Mouse (Mus musculus): ENCODE measurements around the gene Pold1. TPM values are rescaled to one million over a fixed set of nuclear protein-coding genes. Genes with fewer than 3 reads are reported as not detected.

The Pold1 gene
- polyA plus RNA-seq, 1 experiment from 2014 or later, result 38.7 TPM

DNA sequence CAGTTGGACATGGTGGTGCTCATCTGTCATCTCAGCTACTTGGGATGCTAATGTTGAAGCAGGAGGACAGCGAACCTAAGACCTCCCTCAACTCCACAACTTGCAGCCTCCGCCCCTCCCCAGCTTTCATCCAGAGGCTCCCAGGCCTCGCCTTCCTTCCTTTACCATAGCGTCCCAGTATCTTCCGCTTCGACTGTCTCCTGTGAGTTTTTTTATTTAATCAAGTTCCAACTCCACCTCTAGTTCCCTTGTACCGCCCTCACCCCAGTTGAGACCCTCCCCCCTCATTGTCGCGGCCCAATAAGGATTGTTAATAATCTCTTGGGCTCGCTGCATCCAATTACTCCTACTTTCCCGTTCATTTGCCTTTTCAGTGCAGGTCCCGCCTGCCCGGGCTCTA is 41.3 kb upstream of the Pold1 start:
- peaks cover 76% of the 10 kb centered on the region for H3K4me1 ChIP-seq (replicated peaks)
- peak overlapping the region; percentile 95 for H3K4me2 ChIP-seq (replicated peaks)
- peak overlapping the region; percentile 67 for H3K27ac ChIP-seq
- H3K9ac ChIP-seq (replicated peaks), result 0 out of 2 replicates have a peak overlapping the region, but pooled peaks have one; percentile 14
- no peak for ATAC-seq
- H3K9me3 ChIP-seq, result no peaks in the 10 kb centered on the region
- no peaks in the 10 kb centered on the region for H3K36me3 ChIP-seq
- 4% methylated on average over 13 of the region's 13 CpGs for WGBS
- peak overlapping the region; percentile 65 for H3K4me3 ChIP-seq (replicated peaks)
- peaks cover 48% of the 10 kb centered on the region for H3K27me3 ChIP-seq

DNA sequence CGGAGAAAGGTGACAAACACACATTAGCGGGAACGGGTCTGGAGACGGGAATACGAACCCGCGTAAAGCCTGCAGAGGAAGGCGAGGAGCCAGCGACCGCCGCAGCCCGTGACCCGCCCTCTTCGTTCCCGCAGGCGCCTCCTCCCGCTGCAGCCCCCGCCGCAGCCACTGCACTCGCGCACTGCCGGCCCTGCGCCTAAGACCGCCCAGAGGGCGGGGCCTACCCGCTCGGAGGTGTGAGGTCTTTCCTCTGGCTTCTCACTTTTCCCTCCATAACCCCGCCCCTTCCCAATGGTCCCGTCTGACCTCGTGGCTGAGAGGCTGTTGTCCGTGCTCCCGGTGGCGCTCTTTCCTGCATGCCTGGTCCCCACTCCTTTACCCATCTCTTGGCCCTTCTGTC is 40.5 kb upstream of the Pold1 start:
- Histone ChIP-seq H3K27me3 (peaks cover 49% of the 10 kb centered on the region), H3K9me3 (no peaks in the 10 kb centered on the region), H3K4me2 (replicated peaks) (peak overlapping the region; percentile 95), H3K36me3 (no peaks in the 10 kb centered on the region), H3K27ac (peak overlapping the region; percentile 67), H3K9ac (replicated peaks) (peak overlapping the region; percentile 65), H3K4me1 (replicated peaks) (peaks cover 68% of the 10 kb centered on the region), H3K4me3 (replicated peaks) (peak overlapping the region; percentile 65)
- WGBS, result under 1% methylated on average over 33 of the region's 33 CpGs
- ATAC-seq, result peak; percentile 3; the same call in 1 of the 2 replicates

GRCm38 (mm10) chr7:44588338-44588737 is 39.7 kb upstream of the Pold1 start:
- peaks cover 48% of the 10 kb centered on the region for H3K27me3 ChIP-seq
- WGBS, result 12% methylated on average over 12 of the region's 12 CpGs
- peak overlapping the region; percentile 65 for H3K4me3 ChIP-seq (replicated peaks)
- peaks cover 60% of the 10 kb centered on the region for H3K4me1 ChIP-seq (replicated peaks)
- ATAC-seq, result no peak
- peak overlapping the region; percentile 65 for H3K9ac ChIP-seq (replicated peaks)
- H3K9me3 ChIP-seq, result no peaks in the 10 kb centered on the region
- H3K27ac ChIP-seq, result peak overlapping the region; percentile 67; the same call in 1 of the 2 replicates
- H3K36me3 ChIP-seq, result no peaks in the 10 kb centered on the region
- peak overlapping the region; percentile 95 for H3K4me2 ChIP-seq (replicated peaks)

DNA sequence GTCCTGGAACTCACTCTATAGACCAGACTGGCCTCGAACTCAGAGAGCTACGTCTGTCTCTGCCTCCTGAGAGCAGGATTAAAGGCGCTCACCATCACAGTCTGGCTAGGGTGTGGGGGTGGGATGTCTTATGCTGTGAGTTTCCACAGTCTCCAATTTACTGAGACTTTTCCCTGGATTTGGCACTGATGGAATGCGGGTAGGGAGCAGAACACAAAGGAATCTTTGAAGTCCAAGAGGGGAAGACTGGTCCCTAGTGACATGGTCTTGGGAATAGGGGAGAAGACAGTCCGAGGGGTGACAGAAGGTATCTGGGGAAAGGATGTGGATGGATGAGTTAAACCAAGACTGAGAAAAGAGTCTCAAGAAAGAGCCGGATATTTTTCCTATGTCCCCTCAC is 39.0 kb upstream of the Pold1 start:
- WGBS, result 39% methylated on average over 6 of the region's 6 CpGs
- H3K9ac ChIP-seq (replicated peaks), result 0 out of 2 replicates have a peak overlapping the region, but pooled peaks have one; percentile 65
- ATAC-seq, result no peak
- peak overlapping the region; percentile 95 for H3K4me2 ChIP-seq (replicated peaks)
- peaks cover 43% of the 10 kb centered on the region for H3K27me3 ChIP-seq
- no peaks in the 10 kb centered on the region for H3K36me3 ChIP-seq
- H3K9me3 ChIP-seq, result no peaks in the 10 kb centered on the region
- no peak overlapping the region for H3K27ac ChIP-seq
- peaks cover 53% of the 10 kb centered on the region for H3K4me1 ChIP-seq (replicated peaks)
- peak overlapping the region; percentile 65 for H3K4me3 ChIP-seq (replicated peaks)

DNA sequence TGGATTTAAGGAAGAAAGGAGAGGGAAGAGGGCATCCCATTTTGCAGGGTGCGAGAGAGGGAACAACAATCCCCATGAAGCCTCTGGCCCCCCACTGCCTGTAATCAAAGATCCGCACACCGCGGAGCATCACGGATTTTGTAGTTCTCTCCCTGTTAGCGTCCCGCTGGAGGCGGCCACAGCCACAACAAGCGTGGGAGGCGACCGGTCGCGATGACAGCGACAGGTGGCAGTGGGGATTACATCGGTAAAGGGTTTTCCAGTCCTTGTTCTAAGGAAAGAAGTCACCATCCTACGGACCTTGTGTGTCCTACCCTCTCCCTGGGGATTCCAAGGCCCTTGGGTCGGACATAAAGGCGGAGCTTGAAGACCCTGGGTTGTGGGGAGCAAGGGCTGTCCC is 38.3 kb upstream of the Pold1 start:
- peak; percentile 49 for ATAC-seq
- Histone ChIP-seq H3K4me1 (replicated peaks) (peaks cover 46% of the 10 kb centered on the region), H3K9me3 (no peaks in the 10 kb centered on the region), H3K4me3 (replicated peaks) (peak overlapping the region; percentile 65), H3K9ac (replicated peaks) (peak overlapping the region; percentile 58; the same call in 1 of the 2 replicates), H3K36me3 (no peaks in the 10 kb centered on the region), H3K27ac (no peak overlapping the region), H3K4me2 (replicated peaks) (peak overlapping the region; percentile 95), H3K27me3 (peaks cover 42% of the 10 kb centered on the region)
- WGBS, result under 1% methylated on average over 18 of the region's 18 CpGs

DNA sequence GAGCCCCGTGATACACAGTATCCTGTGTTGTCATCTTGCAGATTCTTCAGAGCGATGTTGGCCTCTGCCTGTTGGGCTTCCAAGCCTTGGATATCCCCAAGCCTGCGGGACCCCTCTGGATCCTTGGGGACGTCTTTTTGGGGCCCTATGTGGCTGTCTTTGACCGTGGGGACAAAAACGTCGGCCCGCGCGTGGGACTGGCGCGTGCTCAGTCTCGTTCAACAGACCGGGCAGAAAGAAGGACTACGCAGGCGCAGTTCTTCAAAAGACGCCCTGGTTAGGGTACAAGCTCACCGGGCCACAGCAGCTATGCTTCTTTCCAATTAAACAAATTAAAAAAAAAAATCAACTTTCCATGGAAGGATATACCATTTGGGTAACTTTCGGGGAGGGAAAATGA is 37.9 kb upstream of the Pold1 start:
- peak overlapping the region; percentile 65 for H3K4me3 ChIP-seq (replicated peaks)
- H3K4me2 ChIP-seq (replicated peaks), result peak overlapping the region; percentile 95
- no peak overlapping the region for H3K27ac ChIP-seq
- H3K36me3 ChIP-seq, result no peaks in the 10 kb centered on the region
- peak overlapping the region; percentile 58 for H3K9ac ChIP-seq (replicated peaks)
- H3K9me3 ChIP-seq, result no peaks in the 10 kb centered on the region
- no peak for ATAC-seq
- H3K27me3 ChIP-seq, result peaks cover 38% of the 10 kb centered on the region
- peaks cover 42% of the 10 kb centered on the region for H3K4me1 ChIP-seq (replicated peaks)
- WGBS, result 7% methylated on average over 19 of the region's 19 CpGs

GRCm38 (mm10) chr7:44585606-44586005 is 37.0 kb upstream of the Pold1 start:
- Histone ChIP-seq H3K9ac (replicated peaks) (no peak overlapping the region), H3K4me1 (replicated peaks) (peaks cover 35% of the 10 kb centered on the region), H3K36me3 (no peaks in the 10 kb centered on the region), H3K27me3 (peaks cover 34% of the 10 kb centered on the region), H3K9me3 (no peaks in the 10 kb centered on the region), H3K27ac (no peak overlapping the region), H3K4me3 (replicated peaks) (no peak overlapping the region), H3K4me2 (replicated peaks) (0 out of 2 replicates have a peak overlapping the region, but pooled peaks have one; percentile 95)
- ATAC-seq, result no peak
- 91% methylated on average over 6 of the region's 6 CpGs for WGBS

DNA sequence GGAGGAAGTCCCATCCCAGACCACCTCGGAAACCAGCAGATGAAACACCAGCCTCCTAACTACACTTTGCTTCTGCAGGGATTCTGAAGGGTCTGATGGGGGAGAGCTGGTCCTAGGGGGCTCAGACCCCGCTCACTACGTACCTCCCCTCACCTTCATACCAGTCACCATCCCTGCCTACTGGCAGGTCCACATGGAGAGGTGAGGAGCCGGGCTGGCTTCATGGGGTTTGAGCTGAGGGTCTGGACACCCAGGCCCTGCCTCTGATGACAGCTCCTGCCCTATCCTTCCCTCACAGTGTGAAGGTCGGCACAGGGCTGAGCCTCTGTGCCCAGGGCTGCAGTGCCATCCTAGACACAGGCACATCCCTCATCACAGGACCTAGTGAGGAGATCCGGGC is 36.3 kb upstream of the Pold1 start:
- no peak overlapping the region for H3K9ac ChIP-seq (replicated peaks)
- H3K27me3 ChIP-seq, result peaks cover 34% of the 10 kb centered on the region
- 90% methylated on average over 6 of the region's 6 CpGs for WGBS
- no peaks in the 10 kb centered on the region for H3K36me3 ChIP-seq
- peaks cover 30% of the 10 kb centered on the region for H3K4me1 ChIP-seq (replicated peaks)
- H3K4me3 ChIP-seq (replicated peaks), result no peak overlapping the region
- H3K9me3 ChIP-seq, result no peaks in the 10 kb centered on the region
- no peak overlapping the region for H3K27ac ChIP-seq
- no peak for ATAC-seq
- no peak overlapping the region for H3K4me2 ChIP-seq (replicated peaks)

- 84% methylated on average over 4 of the region's 4 CpGs for WGBS
- no peaks in the 10 kb centered on the region for H3K9me3 ChIP-seq
- H3K9ac ChIP-seq (replicated peaks), result no peak overlapping the region
- no peak for ATAC-seq
- no peaks in the 10 kb centered on the region for H3K36me3 ChIP-seq
- H3K4me2 ChIP-seq (replicated peaks), result no peak overlapping the region
- H3K27me3 ChIP-seq, result peaks cover 34% of the 10 kb centered on the region
- H3K27ac ChIP-seq, result no peak overlapping the region
- peaks cover 24% of the 10 kb centered on the region for H3K4me1 ChIP-seq (replicated peaks)
- no peak overlapping the region for H3K4me3 ChIP-seq (replicated peaks)
Observed at GRCm38 (mm10) chr7:44584265-44584804, 35.7 kb upstream of the Pold1 start.

GRCm38 (mm10) chr7:44583146-44583545 is 34.5 kb upstream of the Pold1 start:
- WGBS, result 88% methylated on average over 1 of the region's 1 CpGs

GRCm38 (mm10) chr7:44582709-44583108 is 34.1 kb upstream of the Pold1 start:
- H3K27ac ChIP-seq, result no peak overlapping the region
- no peak overlapping the region for H3K4me3 ChIP-seq (replicated peaks)
- no peaks in the 10 kb centered on the region for H3K9me3 ChIP-seq
- H3K9ac ChIP-seq (replicated peaks), result no peak overlapping the region
- peaks cover 8% of the 10 kb centered on the region for H3K4me1 ChIP-seq (replicated peaks)
- 86% methylated on average over 5 of the region's 5 CpGs for WGBS
- ATAC-seq, result no peak
- peaks cover 24% of the 10 kb centered on the region for H3K27me3 ChIP-seq
- H3K4me2 ChIP-seq (replicated peaks), result no peak overlapping the region
- no peaks in the 10 kb centered on the region for H3K36me3 ChIP-seq

More at GRCm38 (mm10) chr7:44583146-44583545, 34.5 kb upstream of the Pold1 start:
- no peak for ATAC-seq
- Histone ChIP-seq H3K27me3 (peaks cover 28% of the 10 kb centered on the region), H3K4me3 (replicated peaks) (no peak overlapping the region), H3K9ac (replicated peaks) (no peak overlapping the region), H3K9me3 (no peaks in the 10 kb centered on the region), H3K4me1 (replicated peaks) (peaks cover 12% of the 10 kb centered on the region), H3K36me3 (no peaks in the 10 kb centered on the region), H3K27ac (no peak overlapping the region), H3K4me2 (replicated peaks) (no peak overlapping the region)

DNA sequence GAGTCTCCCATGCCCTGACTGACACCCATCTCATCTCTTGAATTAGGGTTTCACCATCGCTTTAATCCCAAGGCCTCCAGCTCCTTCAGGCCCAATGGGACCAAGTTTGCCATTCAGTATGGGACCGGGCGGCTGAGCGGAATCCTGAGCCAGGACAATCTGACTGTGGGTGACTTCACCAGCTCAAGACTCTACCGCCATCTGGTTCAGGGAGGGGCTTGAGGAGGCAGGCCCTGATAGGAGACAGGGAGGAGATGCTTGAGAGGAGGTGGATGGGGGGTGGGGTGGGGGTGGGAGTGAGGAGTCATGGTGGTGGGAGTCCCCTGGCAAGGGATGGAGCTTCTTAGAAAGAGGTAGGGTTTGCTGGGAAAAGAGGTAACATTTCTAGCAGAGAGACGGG is 33.0 kb upstream of the Pold1 start:
- no peak for ATAC-seq
- Histone ChIP-seq H3K9me3 (no peaks in the 10 kb centered on the region), H3K27ac (no peak overlapping the region), H3K9ac (replicated peaks) (no peak overlapping the region), H3K4me1 (replicated peaks) (no peaks in the 10 kb centered on the region; the same call in 1 of the 2 replicates), H3K36me3 (no peaks in the 10 kb centered on the region), H3K27me3 (peaks cover 18% of the 10 kb centered on the region), H3K4me2 (replicated peaks) (no peak overlapping the region), H3K4me3 (replicated peaks) (no peak overlapping the region)
- WGBS, result 80% methylated on average over 6 of the region's 6 CpGs
